Mouse (Mus musculus) stomach, embryonic 16.5 days (tissue): ENCODE results near the gene Avil. TPM values are rescaled to one million over a fixed set of nuclear protein-coding genes. Genes with fewer than 3 reads are reported as not detected.
A peak's percentile ranks its signal among the peaks of the same experiment; 100 is the strongest.

Experiments used
- ATAC-seq: fragments of 200-750 bp; cut with Nextera tagmentation; 2 replicates; pipeline ENCODE4 v1.8.0; 2017; ENCODE audit warnings: moderate number of reproducible peaks, moderate TSS enrichment; ENCODE audit not compliant: insufficient read depth, low FRiP score
- H3K27ac ChIP-seq: fragments of 300-500 bp; sonication (generic); 2 replicates; pipeline ENCODE4 v1.5.1; 2014; ENCODE audit warnings: low read length
- H3K27me3 ChIP-seq: fragments of 300-500 bp; sonication (generic); 2 replicates; pipeline ENCODE4 v1.6.1; 2014; ENCODE audit warnings: low read length, control low read depth, mixed read lengths; ENCODE audit not compliant: control insufficient read depth, insufficient read depth
- H3K36me3 ChIP-seq: fragments of 300-500 bp; sonication (generic); 2 replicates; pipeline ENCODE4 v1.6.1; 2014; ENCODE audit warnings: low read length; ENCODE audit not compliant: control insufficient read depth, insufficient read depth
- H3K4me1 ChIP-seq: fragments of 300-500 bp; sonication (generic); 2 replicates; pipeline ENCODE4 v1.6.1; 2014; ENCODE audit warnings: low read length, control low read depth, mixed read lengths; ENCODE audit not compliant: control insufficient read depth, insufficient read depth
- H3K4me2 ChIP-seq: fragments of 300-500 bp; sonication (generic); 2 replicates; pipeline ENCODE4 v1.6.1; 2014; ENCODE audit warnings: low read depth, low read length, mixed read lengths
- H3K4me3 ChIP-seq: fragments of 300-500 bp; sonication (generic); replicated peaks from 2 replicates; pipeline ENCODE4 v1.5.1; 2014; ENCODE audit warnings: mild to moderate bottlenecking, low read length
- H3K9ac ChIP-seq: fragments of 300-500 bp; sonication (generic); 2 replicates; pipeline ENCODE4 v1.6.1; 2014; ENCODE audit warnings: low read length
- H3K9me3 ChIP-seq: fragments of 300-500 bp; sonication (generic); replicated peaks from 2 replicates; pipeline ENCODE4 v1.6.1; 2016; ENCODE audit warnings: low read length, control low read depth; ENCODE audit not compliant: control insufficient read depth
- WGBS: fragments of 180-500 bp; shearing (Covaris S2); extraction: QIAGEN DNeasy Blood & Tissue Kit; methylation state at CpG from one replicate; pipeline ENCODE4 v1.1.7; 2014; 5-methylcytosine and 5-hydroxymethylcytosine counted together
- polyA plus RNA-seq: library from polyadenylated mRNA; unstranded; fragments of >200 nt; fragmentation: Nextera tagmentation; extraction: Ambion mirVana; gene quantifications from 2 replicates; pipeline ENCODE4 v1.2.1, GENCODE M21; 2015

Avil gene
- polyA plus RNA-seq, 1 experiment from 2014 or later: 1.0 TPM

GRCm38 (mm10) chr10:126985579-126985978, 14.9 kb upstream of the Avil start:
- peaks cover 94% of the 10 kb centered on the region for H3K4me1 ChIP-seq
- no peaks in the 10 kb centered on the region for H3K36me3 ChIP-seq
- H3K4me3 ChIP-seq: no peak overlapping the region
- H3K4me2 ChIP-seq: no peak overlapping the region
- ATAC-seq: no peak
- H3K27ac ChIP-seq: peak overlapping the region; percentile 85
- no peak overlapping the region for H3K9ac ChIP-seq
- no peaks in the 10 kb centered on the region for H3K9me3 ChIP-seq
- WGBS: 88% methylated on average over 9 of the region's 9 CpGs
- H3K27me3 ChIP-seq: no peaks in the 10 kb centered on the region

- Histone ChIP-seq H3K36me3 (no peaks in the 10 kb centered on the region), H3K4me3 (peak overlapping the region; percentile 18), H3K27me3 (no peaks in the 10 kb centered on the region), H3K27ac (peak overlapping the region; percentile 85), H3K9ac (peak overlapping the region; percentile 52; the same call in 1 of the 2 replicates), H3K4me2 (peak overlapping the region; percentile 46), H3K4me1 (peaks cover 87% of the 10 kb centered on the region), H3K9me3 (no peaks in the 10 kb centered on the region)
- 34% methylated on average over 4 of the region's 4 CpGs for WGBS
- ATAC-seq: peak; percentile 70
These were observed 14.0 kb upstream of the Avil start for GRCm38 (mm10) chr10:126986541-126986961.

GRCm38 (mm10) chr10:126987183-126988118, 13.1 kb upstream of the Avil start:
- ATAC-seq: no peak
- no peaks in the 10 kb centered on the region for H3K9me3 ChIP-seq
- peak overlapping the region; percentile 52 for H3K9ac ChIP-seq
- H3K27me3 ChIP-seq: no peaks in the 10 kb centered on the region
- peak overlapping the region; percentile 46 for H3K4me2 ChIP-seq
- peaks cover 4% of the 10 kb centered on the region; the same call in 1 of the 2 replicates for H3K36me3 ChIP-seq
- peak overlapping the region; percentile 85 for H3K27ac ChIP-seq
- peak overlapping the region; percentile 18 for H3K4me3 ChIP-seq
- H3K4me1 ChIP-seq: peaks cover 78% of the 10 kb centered on the region
- 45% methylated on average over 8 of the region's 8 CpGs for WGBS

- Histone ChIP-seq H3K4me2 (no peak overlapping the region), H3K27me3 (no peaks in the 10 kb centered on the region), H3K36me3 (peaks cover 14% of the 10 kb centered on the region), H3K4me3 (no peak overlapping the region), H3K4me1 (peaks cover 66% of the 10 kb centered on the region), H3K27ac (peak overlapping the region; percentile 85), H3K9me3 (no peaks in the 10 kb centered on the region), H3K9ac (0 out of 2 replicates have a peak overlapping the region, but pooled peaks have one; percentile 23)
- 44% methylated on average over 5 of the region's 5 CpGs for WGBS
- ATAC-seq: no peak
These were observed 11.9 kb upstream of the Avil start for GRCm38 (mm10) chr10:126988513-126989165.

GRCm38 (mm10) chr10:126990313-126991056, 10.0 kb upstream of the Avil start:
- H3K9me3 ChIP-seq: no peaks in the 10 kb centered on the region
- peak overlapping the region; percentile 57; the same call in 1 of the 2 replicates for H3K27ac ChIP-seq
- H3K4me1 ChIP-seq: peaks cover 48% of the 10 kb centered on the region
- no peak overlapping the region for H3K4me2 ChIP-seq
- ATAC-seq: peak; percentile 84
- H3K36me3 ChIP-seq: peaks cover 32% of the 10 kb centered on the region
- no peak overlapping the region for H3K4me3 ChIP-seq
- H3K27me3 ChIP-seq: no peaks in the 10 kb centered on the region
- H3K9ac ChIP-seq: no peak overlapping the region
- WGBS: 52% methylated on average over 7 of the region's 7 CpGs

GRCm38 (mm10) chr10:126991676-126992075, 8.8 kb upstream of the Avil start:
- WGBS: 60% methylated on average over 3 of the region's 3 CpGs

GRCm38 (mm10) chr10:126993621-126994020, 6.9 kb upstream of the Avil start:
- H3K27ac ChIP-seq: no peak overlapping the region
- H3K9ac ChIP-seq: no peak overlapping the region
- no peak overlapping the region for H3K4me3 ChIP-seq
- ATAC-seq: no peak
- H3K9me3 ChIP-seq: no peaks in the 10 kb centered on the region
- peaks cover 49% of the 10 kb centered on the region for H3K36me3 ChIP-seq
- 83% methylated on average over 3 of the region's 3 CpGs for WGBS
- H3K27me3 ChIP-seq: no peaks in the 10 kb centered on the region
- H3K4me1 ChIP-seq: peaks cover 23% of the 10 kb centered on the region
- no peak overlapping the region for H3K4me2 ChIP-seq

More at GRCm38 (mm10) chr10:126991676-126992075, 8.8 kb upstream of the Avil start:
- Histone ChIP-seq H3K4me2 (no peak overlapping the region), H3K9me3 (no peaks in the 10 kb centered on the region), H3K4me3 (no peak overlapping the region), H3K36me3 (peaks cover 34% of the 10 kb centered on the region), H3K4me1 (peaks cover 37% of the 10 kb centered on the region), H3K27ac (no peak overlapping the region), H3K9ac (no peak overlapping the region), H3K27me3 (no peaks in the 10 kb centered on the region)
- no peak for ATAC-seq

- H3K27ac ChIP-seq: no peak overlapping the region
- no peaks in the 10 kb centered on the region for H3K9me3 ChIP-seq
- H3K27me3 ChIP-seq: no peaks in the 10 kb centered on the region
- 48% methylated on average over 13 of the region's 13 CpGs for WGBS
- H3K4me2 ChIP-seq: no peak overlapping the region
- peaks cover 47% of the 10 kb centered on the region for H3K36me3 ChIP-seq
- no peak; the same call in 1 of the 2 replicates for ATAC-seq
- H3K4me1 ChIP-seq: peaks cover 6% of the 10 kb centered on the region; the same call in 1 of the 2 replicates
- no peak overlapping the region for H3K9ac ChIP-seq
- H3K4me3 ChIP-seq: no peak overlapping the region
These were observed 3.0 kb upstream of the Avil start for GRCm38 (mm10) chr10:126997340-126998113.
